In genomic region chr19:53521137-53521795, GRCm38 (mm10) we compare ENCODE assay signal across 16 mouse cellular contexts. TPM values are rescaled to one million over a fixed set of nuclear protein-coding genes. Genes with fewer than 3 reads are reported as not detected.
DNase-seq lines count a peak whose midpoint lies in the region; ATAC-seq and TF ChIP-seq lines count a peak whose summit lies in the region.
"Had no signal": no experiment of that assay in that cellular context is flagged by ENCODE, and none has a peak within 500 bp of the region (broad histone marks: within the 10 kb centered on the region; RNA-seq: fewer than 3 reads in every experiment).

No protein-coding gene starts in this region.

- H3K27ac ChIP-seq in heart, embryonic 10.5 days = peak overlapping the region; percentile 72
- H3K27ac ChIP-seq in thymus, adult 2 months (ENCODE audit: control insufficient read depth, insufficient read depth, low read length) = peak overlapping the region; percentile 93; the same call in 1 of the 2 replicates
- no peak overlapping the region for H3K27ac ChIP-seq in liver, embryonic 14.5 days
- no peak overlapping the region for H3K27ac ChIP-seq in kidney, adult 2 months (ENCODE audit: insufficient read depth, low read depth, low read length)
- H3K27ac ChIP-seq: hindbrain, embryonic 10.5 days; limb, embryonic 12.5 days; midbrain, embryonic 15.5 days had no signal

- no peaks in the 10 kb centered on the region for H3K36me3 ChIP-seq in heart, embryonic 10.5 days
- no peaks in the 10 kb centered on the region for H3K36me3 ChIP-seq in thymus, adult 2 months (ENCODE audit: control insufficient read depth, insufficient read depth, low read length)
- H3K36me3 ChIP-seq in liver, embryonic 14.5 days (replicated peaks; ENCODE audit: control insufficient read depth, insufficient read depth, low read depth) = no peaks in the 10 kb centered on the region
- H3K36me3 ChIP-seq in kidney, adult 2 months (ENCODE audit: control insufficient read depth, insufficient read depth, low read length) = no peaks in the 10 kb centered on the region
- H3K36me3 ChIP-seq: hindbrain, embryonic 10.5 days; limb, embryonic 12.5 days; midbrain, embryonic 15.5 days had no signal

- peaks cover 37% of the 10 kb centered on the region for H3K4me1 ChIP-seq in heart, embryonic 10.5 days
- H3K4me1 ChIP-seq in thymus, adult 2 months (replicated peaks; ENCODE audit: control insufficient read depth, insufficient read depth, low read length) = peaks cover 25% of the 10 kb centered on the region
- peaks cover 7 to 20% of the 10 kb centered on the region in 2 experiments; a peak in 3 of 4 replicates for H3K4me1 ChIP-seq in liver, embryonic 14.5 days (replicated peaks; ENCODE audit: control insufficient read depth in 2 of 2, insufficient read depth in 2 of 2, low read length in 1 of 2)
- H3K4me1 ChIP-seq in kidney, adult 2 months (ENCODE audit: control insufficient read depth, insufficient read depth, low read length) = no peaks in the 10 kb centered on the region
- H3K4me1 ChIP-seq: midbrain, embryonic 15.5 days had no signal

- H3K4me3 ChIP-seq in heart, embryonic 10.5 days = no peak overlapping the region
- no peak overlapping the region for H3K4me3 ChIP-seq in thymus, adult 2 months (ENCODE audit: control insufficient read depth, insufficient read depth, low read length)
- no peak overlapping the region for H3K4me3 ChIP-seq in liver, embryonic 14.5 days (ENCODE audit: insufficient read depth in 1 of 2, low read depth in 2 of 2, low read length in 2 of 2)
- H3K4me3 ChIP-seq in kidney, adult 2 months (ENCODE audit: insufficient read depth, low read depth, low read length) = no peak overlapping the region
- H3K4me3 ChIP-seq: hindbrain, embryonic 10.5 days; limb, embryonic 12.5 days; midbrain, embryonic 15.5 days had no signal

- peak; percentile 51; the same call in 1 of the 2 replicates for TF ChIP-seq EP300 in liver, embryonic 14.5 days (IDR thresholded peaks at IDR 0.05; ENCODE audit: low read depth)

- H3K27me3 ChIP-seq in heart, embryonic 10.5 days (ENCODE audit: insufficient read depth, poor library complexity, severe bottlenecking) = no peaks in the 10 kb centered on the region
- no peaks in the 10 kb centered on the region for H3K27me3 ChIP-seq in thymus, adult 2 months (ENCODE audit: control insufficient read depth, insufficient read depth, low read length)
- H3K27me3 ChIP-seq in liver, embryonic 14.5 days (ENCODE audit: control insufficient read depth, insufficient read depth, low read length) = no peaks in the 10 kb centered on the region
- H3K27me3 ChIP-seq in kidney, adult 2 months (replicated peaks; ENCODE audit: control insufficient read depth, insufficient read depth, low read length) = no peaks in the 10 kb centered on the region

- H3K9me3 ChIP-seq in heart, embryonic 10.5 days = no peaks in the 10 kb centered on the region
- no peaks in the 10 kb centered on the region for H3K9me3 ChIP-seq in liver, embryonic 14.5 days (ENCODE audit: control insufficient read depth, low read length)
- H3K9me3 ChIP-seq: hindbrain, embryonic 10.5 days; limb, embryonic 12.5 days; midbrain, embryonic 15.5 days had no signal

- H3K9ac ChIP-seq in liver, embryonic 14.5 days (replicated peaks) = no peak overlapping the region; the same call in 1 of the 2 replicates
- H3K9ac ChIP-seq: limb, embryonic 12.5 days; midbrain, embryonic 15.5 days had no signal

- H3K4me2 ChIP-seq in liver, embryonic 14.5 days (ENCODE audit: low read depth) = peak overlapping the region; percentile 1
- H3K4me2 ChIP-seq: limb, embryonic 12.5 days; midbrain, embryonic 15.5 days had no signal

- 25% methylated on average over 11 of the region's 11 CpGs for WGBS in heart, embryonic 10.5 days
- WGBS in thymus, adult 2 months = 73% methylated on average over 11 of the region's 11 CpGs
- WGBS in liver, embryonic 14.5 days (ENCODE audit: insufficient replicate concordance) = 12% methylated on average over 11 of the region's 11 CpGs
- 73% methylated on average over 11 of the region's 11 CpGs for WGBS in kidney, adult 2 months

- peak; percentile 71; the same call in 1 of the 2 replicates for ATAC-seq in liver, embryonic 14.5 days (ENCODE audit: insufficient read depth)
- ATAC-seq: midbrain, embryonic 15.5 days had no signal

- TF ChIP-seq POLR2A in thymus, adult 2 months (IDR thresholded peaks at IDR 0.05; ENCODE audit: control insufficient read depth, extremely low read depth, insufficient read depth, low read length, poor library complexity) = no peak
- TF ChIP-seq POLR2A in kidney, adult 2 months (IDR thresholded peaks at IDR 0.05; ENCODE audit: low read depth, low read length) = no peak

- TF ChIP-seq CTCF in thymus, adult 2 months (IDR thresholded peaks at IDR 0.05; ENCODE audit: borderline replicate concordance, control insufficient read depth, extremely low read depth, insufficient read depth, low read length, poor library complexity) = no peak
- TF ChIP-seq CTCF in liver, embryonic 14.5 days (IDR thresholded peaks at IDR 0.05; ENCODE audit: low read depth) = no peak
- no peak for TF ChIP-seq CTCF in kidney, adult 2 months (conservative IDR thresholded peaks at IDR 0.05; ENCODE audit: insufficient read depth, insufficient read length, low read depth, low read length)

- DNase-seq in heart, embryonic 10.5 days (ENCODE audit: low spot score) = no peak
- no peak for DNase-seq in heart, adult 18-20 months
- no peak for DNase-seq in thymus, adult 2 months
- DNase-seq in thymus, postnatal 0 days (ENCODE audit: low spot score) = no peak
- DNase-seq in liver, embryonic 14.5 days (ENCODE audit: low read depth in 3 of 3, low spot score in 3 of 3) = peak in 2 of 3 experiments; percentile 18 to 30
- DNase-seq in kidney, adult 2 months = no peak
- no peak for DNase-seq in adrenal gland, adult 8-10 months
- DNase-seq: adrenal gland, postnatal 36 days; cerebellum, adult 9-10 months; gastrocnemius, postnatal 36 days; kidney, adult 8-10 months; kidney, postnatal 25 days; thymus, postnatal 36 days had no signal

RNA-seq across cellular contexts. Expression of gene Dusp5, which starts 7.6 kb away (rescaled TPM):
- polyA plus RNA-seq in heart, embryonic 10.5 days (2016; fragmentation: Nextera tagmentation; extraction: Ambion mirVana) = 11.9 and 15.9 TPM in 2 replicates
- total RNA-seq in heart, adult 18-20 months (2021) = 1 to 10 TPM; 3.3 to 4.2 TPM
- polyA plus RNA-seq in thymus, adult 2 months (2012; rRNA removed) = 46.7 and 57.6 TPM in 2 replicates
- polyA plus RNA-seq in thymus, postnatal 0 days (2015; fragmentation: Nextera tagmentation; extraction: Ambion mirVana) = 33.2 and 34.4 TPM in 2 replicates
- 1.0 and 1.3 TPM in 2 replicates for polyA plus RNA-seq in liver, embryonic 14.5 days (2012; rRNA removed)
- polyA plus RNA-seq in liver, embryonic 14.5 days (2014; fragmentation: Nextera tagmentation; extraction: Ambion mirVana) = 1.8 and 1.9 TPM in 2 replicates
- 1.0 and 2.0 TPM in 2 replicates for polyA plus RNA-seq in kidney, adult 2 months (2012; rRNA removed)
- total RNA-seq in adrenal gland, adult 8-10 months (2022) = 10 to 100 TPM in 1 of 4 experiments, 1 to 10 TPM in 3; 3.9 to 18.8 (median 5.7) TPM

Comparison
In these comparisons a context has a peak if more than half of its experiments do, and no peak if none do; other contexts are left out.
1. DNase-seq: peak in liver, embryonic 14.5 days (2 of 3); none in heart, embryonic 10.5 days (single experiment), heart, adult 18-20 months (0 of 2), thymus, adult 2 months (single experiment), thymus, postnatal 0 days (single experiment), kidney, adult 2 months (single experiment) and adrenal gland, adult 8-10 months (single experiment).
2. H3K27ac ChIP-seq: peak in heart, embryonic 10.5 days (single experiment) and thymus, adult 2 months (single experiment); none in liver, embryonic 14.5 days (single experiment) and kidney, adult 2 months (single experiment).